Mouse (Mus musculus): Measurements from ENCODE around the gene Btbd16. TPM values are rescaled to one million over a fixed set of nuclear protein-coding genes. Genes with fewer than 3 reads are reported as not detected.

Btbd16 gene
- polyA plus RNA-seq, 1 experiment from 2014 or later = 0.62 TPM

GRCm38 (mm10) chr7:130768151-130768550 is 5.7 kb upstream of the Btbd16 start:
- DNase-seq (ENCODE audit: low spot score) = no peak

- peak; percentile 86 for DNase-seq (ENCODE audit: low spot score)
Measured at GRCm38 (mm10) chr7:130770707-130771106, 3.2 kb upstream of the Btbd16 start.

GRCm38 (mm10) chr7:130773171-130773830 is 568 bp upstream of the Btbd16 start:
- peak; percentile 49 for DNase-seq (ENCODE audit: low spot score)

- DNase-seq (ENCODE audit: low spot score) = no peak
Measured at GRCm38 (mm10) chr7:130780866-130781419, 7.1 kb downstream of the Btbd16 start.

GRCm38 (mm10) chr7:130782501-130783050 is 8.7 kb downstream of the Btbd16 start:
- no peak for DNase-seq (ENCODE audit: low spot score)

DNA sequence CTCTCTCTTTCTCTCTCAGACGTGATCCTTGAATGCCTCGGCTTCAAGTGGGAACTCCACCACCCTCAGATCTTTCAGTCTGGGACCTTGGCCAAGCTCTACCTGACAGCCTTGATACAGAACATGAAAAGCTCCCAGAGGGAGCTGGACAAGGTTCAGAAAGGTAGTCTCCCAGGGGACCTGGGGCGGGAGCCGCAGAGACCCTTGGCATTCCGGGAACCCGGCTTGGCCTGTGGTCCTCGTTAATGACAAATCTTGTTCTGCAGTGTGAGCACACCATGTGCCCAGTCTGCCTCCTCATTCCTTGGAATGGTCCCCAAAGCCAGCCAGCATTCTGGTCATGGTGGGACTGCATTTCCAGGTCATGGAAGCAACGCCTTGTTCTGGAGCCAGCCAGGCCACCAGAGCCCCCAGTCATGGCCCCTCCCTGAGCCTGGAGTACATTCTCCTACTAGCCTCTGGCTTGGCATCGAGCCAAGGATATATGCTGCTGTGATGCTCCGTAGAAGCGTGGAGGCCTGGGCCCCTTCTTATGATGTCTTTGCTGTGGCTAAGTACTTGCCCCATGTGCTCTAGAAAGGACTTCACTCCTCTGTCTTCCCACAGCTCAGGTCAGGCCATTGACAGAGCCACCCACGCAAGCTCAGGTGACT is 12.2 kb downstream of the Btbd16 start:
- no peak for DNase-seq (ENCODE audit: low spot score)

DNA sequence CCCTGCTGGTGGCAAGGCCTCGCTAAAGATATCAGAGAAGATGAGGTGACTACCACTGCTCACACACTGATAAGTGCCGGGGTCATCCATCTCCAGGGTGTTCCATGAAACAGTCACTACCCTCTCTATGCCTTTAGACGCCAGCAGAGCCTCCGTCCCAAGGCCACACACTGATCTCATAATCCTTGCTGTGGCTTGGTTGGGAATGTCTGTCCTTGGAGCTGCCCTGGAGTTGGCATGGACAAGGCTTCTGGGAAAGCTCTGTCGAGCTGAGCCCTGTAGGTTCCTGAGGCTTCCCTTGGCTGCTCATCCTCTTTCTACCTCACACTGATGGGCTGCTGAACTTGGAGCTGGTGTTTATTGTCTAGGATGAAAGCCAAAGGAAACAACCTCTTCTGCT is 12.8 kb downstream of the Btbd16 start:
- no peak for DNase-seq (ENCODE audit: low spot score)

GRCm38 (mm10) chr7:130787537-130787936 is 13.7 kb downstream of the Btbd16 start:
- DNase-seq (ENCODE audit: low spot score) = no peak

DNA sequence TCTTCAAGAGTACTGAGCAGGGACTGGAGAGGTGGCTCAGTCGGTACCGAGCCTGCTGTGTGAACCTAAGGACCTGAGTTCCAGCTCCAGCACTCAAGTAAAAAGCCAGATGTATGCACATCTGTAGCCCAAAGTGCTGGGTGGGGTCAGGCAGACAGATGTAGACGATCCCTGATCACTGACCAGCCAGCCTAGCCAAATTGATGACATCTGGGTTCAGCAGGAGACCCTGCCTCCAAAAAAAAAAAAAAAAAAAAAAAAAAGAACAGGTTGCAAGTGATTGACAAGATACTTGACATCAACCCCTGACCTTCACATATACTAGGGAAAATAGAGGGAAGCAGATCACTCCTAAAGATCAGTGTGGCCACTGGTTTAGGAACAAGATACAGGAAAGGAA is 15.1 kb downstream of the Btbd16 start:
- no peak for DNase-seq (ENCODE audit: low spot score)

DNA sequence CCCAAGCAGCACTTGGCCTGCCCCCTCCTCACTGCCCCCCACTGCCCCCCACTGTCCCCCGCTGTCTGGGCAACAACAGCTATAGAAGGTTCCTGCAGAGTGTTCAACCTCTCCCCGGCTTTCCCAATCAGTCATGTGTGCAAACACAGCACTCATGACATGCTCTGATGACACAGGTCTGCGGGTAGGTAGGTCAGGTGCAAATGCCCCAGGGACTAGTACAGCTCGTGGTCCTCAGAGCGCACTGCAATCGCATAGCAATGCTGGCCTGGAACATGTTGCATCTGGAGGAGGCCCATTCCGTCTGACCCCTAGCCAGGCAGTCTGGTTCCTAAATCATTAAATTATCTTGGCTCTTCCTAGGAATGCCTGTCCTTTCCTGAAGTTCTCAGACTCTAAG is 15.6 kb downstream of the Btbd16 start:
- DNase-seq (ENCODE audit: low spot score) = no peak

- DNase-seq (ENCODE audit: low spot score) = no peak
Measured at GRCm38 (mm10) chr7:130793671-130794070, 19.8 kb downstream of the Btbd16 start.

DNA sequence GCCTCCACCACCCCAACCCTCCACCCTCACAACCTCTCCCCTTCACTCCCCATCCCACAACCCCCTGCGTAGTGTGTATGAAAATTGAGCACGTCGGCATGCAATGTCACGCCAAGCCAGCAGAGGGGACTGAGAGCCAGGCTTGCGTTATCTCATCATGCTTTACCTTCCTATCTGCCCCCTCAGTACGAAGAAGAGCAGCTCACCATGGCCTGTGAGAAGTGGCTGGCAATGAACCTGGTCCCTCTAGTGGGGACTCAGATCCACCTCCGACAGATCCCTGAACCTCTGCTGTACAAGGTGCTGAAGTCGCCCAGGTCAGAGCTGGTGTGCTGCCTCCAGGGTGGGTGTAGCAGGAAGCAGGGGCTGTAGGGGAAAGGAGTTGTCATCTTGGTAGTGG is 22.9 kb downstream of the Btbd16 start:
- DNase-seq (ENCODE audit: low spot score) = peak; percentile 31

GRCm38 (mm10) chr7:130797524-130797923 is 23.7 kb downstream of the Btbd16 start:
- no peak for DNase-seq (ENCODE audit: low spot score)

GRCm38 (mm10) chr7:130799418-130799817 is 25.5 kb downstream of the Btbd16 start:
- no peak for DNase-seq (ENCODE audit: low spot score)

DNA sequence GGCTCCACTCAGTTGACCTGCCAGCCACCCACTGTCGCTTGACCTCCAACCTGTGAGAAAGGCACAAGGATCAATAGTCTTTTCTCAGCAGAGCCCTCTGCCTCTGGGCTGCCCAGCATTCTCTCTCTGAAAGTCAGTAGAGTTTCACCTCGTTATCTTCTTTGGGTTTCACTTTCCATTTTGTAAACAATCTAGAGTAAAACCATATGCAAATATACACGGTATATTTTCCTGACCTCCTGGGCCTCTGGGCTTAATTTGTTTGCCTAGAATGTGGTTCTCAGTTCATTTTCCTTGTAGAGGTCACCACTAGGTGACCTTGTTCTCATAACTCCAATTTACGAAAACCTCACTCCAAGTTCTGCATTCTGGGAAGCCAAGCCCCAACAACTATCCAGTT is 26.8 kb downstream of the Btbd16 start:
- no peak for DNase-seq (ENCODE audit: low spot score)

DNA sequence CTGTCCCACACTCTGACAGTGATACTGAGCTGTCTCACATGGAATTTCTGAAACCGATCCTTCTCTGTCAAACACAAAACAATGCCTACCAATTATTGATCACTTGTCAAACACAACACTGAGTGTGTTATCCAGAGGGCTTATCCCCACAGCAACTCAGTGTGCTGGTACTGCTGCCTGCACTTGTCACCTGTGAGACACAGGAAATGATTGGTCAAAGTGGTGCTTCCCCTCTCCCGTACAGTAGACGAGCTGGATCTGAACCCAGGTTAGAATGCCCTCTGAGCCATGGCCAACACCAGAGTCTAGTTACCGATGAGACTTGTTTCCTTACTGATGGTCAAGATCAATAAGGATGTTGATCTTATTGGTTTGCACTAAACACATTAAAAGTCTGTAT is 27.9 kb downstream of the Btbd16 start:
- DNase-seq (ENCODE audit: low spot score) = no peak

GRCm38 (mm10) chr7:130803251-130803825 is 29.5 kb downstream of the Btbd16 start:
- DNase-seq (ENCODE audit: low spot score) = no peak

DNA sequence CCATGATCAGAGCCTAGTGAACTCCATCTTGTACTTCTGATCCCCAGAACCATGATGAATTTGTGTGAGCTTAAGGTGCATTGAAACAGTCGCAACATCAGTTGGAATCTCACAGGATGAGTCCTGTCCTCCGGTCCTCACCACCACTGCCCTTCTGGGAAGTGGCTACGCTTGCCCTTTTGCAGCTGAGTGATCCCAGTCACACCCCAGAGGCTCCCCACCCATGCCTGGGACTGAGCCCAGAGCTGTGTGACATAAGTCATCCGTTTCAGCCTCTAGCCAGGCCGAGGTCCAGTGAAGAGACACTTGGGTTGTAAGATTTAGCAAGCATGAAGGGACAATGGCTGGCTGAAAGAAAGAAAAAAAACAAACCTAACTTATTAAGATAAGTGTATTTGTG is 31.1 kb downstream of the Btbd16 start:
- no peak for DNase-seq (ENCODE audit: low spot score)

GRCm38 (mm10) chr7:130807749-130808148 is 33.9 kb downstream of the Btbd16 start:
- no peak for DNase-seq (ENCODE audit: low spot score)

DNA sequence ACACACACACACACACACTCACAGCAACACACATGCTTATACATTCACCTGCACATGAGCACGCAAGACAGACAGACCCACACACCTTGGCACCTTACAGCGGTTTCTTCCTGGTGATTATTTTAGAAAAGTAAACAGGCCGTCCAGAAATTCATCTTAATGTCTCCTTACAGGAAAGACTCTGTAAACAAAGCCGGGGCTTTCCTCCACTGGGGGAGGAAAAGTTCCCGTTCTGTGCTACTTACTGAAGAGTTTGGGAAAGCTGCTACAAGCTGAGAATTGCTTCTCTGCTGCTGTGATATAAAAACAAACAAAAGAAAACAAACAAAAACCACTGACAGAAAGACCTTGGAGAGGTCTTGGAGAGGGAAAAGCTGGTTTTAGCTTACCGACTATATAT is 34.8 kb downstream of the Btbd16 start:
- no peak for DNase-seq (ENCODE audit: low spot score)

- no peak for DNase-seq (ENCODE audit: low spot score)
Measured at GRCm38 (mm10) chr7:130810238-130810637, 36.4 kb downstream of the Btbd16 start.

- peak; percentile 15 for DNase-seq (ENCODE audit: low spot score)
Measured at GRCm38 (mm10) chr7:130812407-130812806, 38.5 kb downstream of the Btbd16 start.
